Mouse (Mus musculus) E14TG2a.4 (cell line): ENCODE measurements around the gene Dennd4b.

ENCODE experiments used
- CTCF ChIP-seq: conservative IDR thresholded peaks from 2 replicates; pipeline ENCODE4 v1.5.1; 2014; ENCODE audit warnings: low read length
- POU5F1 ChIP-seq: IDR thresholded peaks from 2 replicates; pipeline ENCODE4 v1.6.1; 2014; ENCODE audit warnings: low read length, borderline replicate concordance

DNA sequence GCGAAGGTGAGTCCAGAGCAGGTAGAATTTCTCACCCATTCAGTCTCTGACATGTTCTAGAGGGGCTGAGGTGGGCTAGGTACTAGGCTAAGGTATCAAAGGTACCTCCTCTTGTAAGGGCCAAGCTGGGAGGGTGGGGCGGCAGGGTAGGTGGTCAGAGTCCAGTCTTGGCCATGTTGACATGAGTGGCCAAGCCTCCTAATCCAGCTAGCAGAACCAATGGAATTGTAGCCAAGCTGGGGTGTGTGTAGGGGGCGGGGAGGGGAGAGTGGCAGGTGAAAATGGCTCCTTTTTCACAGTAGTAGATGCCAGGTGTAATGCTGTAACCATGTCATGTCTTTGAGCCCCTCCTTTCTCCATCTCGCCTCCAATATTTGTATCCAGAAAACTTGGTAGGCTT is 6.5 kb upstream of the Dennd4b start:
- TF ChIP-seq CTCF, result no peak
- no peak for TF ChIP-seq POU5F1
